Mouse (Mus musculus): ENCODE results near the gene Sav1.

Gene Sav1

GRCm38 (mm10) chr12:69986786-69987497, at the start of gene Sav1:
Gene Sav1 (minus strand): TSS chr12:69987002.
- DNase-seq = peak; percentile 87

GRCm38 (mm10) chr12:70026233-70026632, 39.4 kb upstream of the Sav1 start:
- no peak for DNase-seq

GRCm38 (mm10) chr12:70025431-70025830, 38.6 kb upstream of the Sav1 start:
- no peak for DNase-seq

- DNase-seq = no peak
These were observed 36.8 kb upstream of the Sav1 start for GRCm38 (mm10) chr12:70023580-70023979.

GRCm38 (mm10) chr12:70018153-70018552, 31.4 kb upstream of the Sav1 start:
- no peak for DNase-seq

- no peak for DNase-seq
These were observed 29.1 kb upstream of the Sav1 start for GRCm38 (mm10) chr12:70015936-70016335.

GRCm38 (mm10) chr12:70011681-70012080, 24.9 kb upstream of the Sav1 start:
- DNase-seq = no peak

- DNase-seq = no peak
These were observed 23.6 kb upstream of the Sav1 start for GRCm38 (mm10) chr12:70010356-70010755.

GRCm38 (mm10) chr12:70005103-70005502, 18.3 kb upstream of the Sav1 start:
- no peak for DNase-seq

- no peak for DNase-seq
These were observed 11.6 kb upstream of the Sav1 start for GRCm38 (mm10) chr12:69998186-69998983.

- no peak for DNase-seq
These were observed 8.6 kb upstream of the Sav1 start for GRCm38 (mm10) chr12:69995382-69995781.

- DNase-seq = no peak
These were observed 500 bp downstream of the Sav1 start for GRCm38 (mm10) chr12:69986241-69986762.

- DNase-seq = no peak
These were observed 1.3 kb downstream of the Sav1 start for GRCm38 (mm10) chr12:69985546-69985945.

GRCm38 (mm10) chr12:69982874-69983273, 3.9 kb downstream of the Sav1 start:
- DNase-seq = no peak

GRCm38 (mm10) chr12:69977376-69977998, 9.3 kb downstream of the Sav1 start:
- no peak for DNase-seq

GRCm38 (mm10) chr12:69976688-69977087, 10.1 kb downstream of the Sav1 start:
- no peak for DNase-seq

- no peak for DNase-seq
These were observed 13.1 kb downstream of the Sav1 start for GRCm38 (mm10) chr12:69973666-69974065.

- no peak for DNase-seq
These were observed 18.6 kb downstream of the Sav1 start for GRCm38 (mm10) chr12:69968154-69968553.

- no peak for DNase-seq
These were observed 19.7 kb downstream of the Sav1 start for GRCm38 (mm10) chr12:69967112-69967511.

GRCm38 (mm10) chr12:69966071-69966470, 20.7 kb downstream of the Sav1 start:
- DNase-seq = no peak

GRCm38 (mm10) chr12:69965644-69966043, 21.2 kb downstream of the Sav1 start:
- no peak for DNase-seq

GRCm38 (mm10) chr12:69963141-69963540, 23.7 kb downstream of the Sav1 start:
- DNase-seq = no peak

- peak; percentile 22 for DNase-seq
These were observed 24.3 kb downstream of the Sav1 start for GRCm38 (mm10) chr12:69962468-69962867.

GRCm38 (mm10) chr12:69957378-69957777, 29.4 kb downstream of the Sav1 start:
- no peak for DNase-seq
